Comparison of ENCODE assay signal across 27 mouse cellular contexts in genomic region chr14:120879026-120879425, GRCm38 (mm10). TPM values are rescaled to one million over a fixed set of nuclear protein-coding genes. Genes with fewer than 3 reads are reported as not detected.
DNase-seq lines count a peak whose midpoint lies in the region; ATAC-seq and TF ChIP-seq lines count a peak whose summit lies in the region.
"Had no signal": no experiment of that assay in that cellular context is flagged by ENCODE, and none has a peak within 500 bp of the region (broad histone marks: within the 10 kb centered on the region; RNA-seq: fewer than 3 reads in every experiment).

No protein-coding gene starts in this region.

- 90% methylated on average over 2 of the region's 2 CpGs for WGBS in forebrain, embryonic 10.5 days
- 100% methylated on average over 2 of the region's 2 CpGs for WGBS in forebrain, postnatal 0 days
- 81% methylated on average over 2 of the region's 2 CpGs for WGBS in heart, embryonic 13.5 days
- WGBS in midbrain, embryonic 12.5 days, result 85% methylated on average over 2 of the region's 2 CpGs
- WGBS in midbrain, postnatal 0 days, result 86% methylated on average over 2 of the region's 2 CpGs
- 86% methylated on average over 2 of the region's 2 CpGs for WGBS in liver, embryonic 12.5 days (ENCODE audit: insufficient replicate concordance)

- ATAC-seq in forebrain, postnatal 0 days, result no peak
- ATAC-seq in heart, embryonic 13.5 days (ENCODE audit: extremely low read depth, insufficient number of reproducible peaks, low FRiP score, low TSS enrichment), result no peak
- ATAC-seq in midbrain, embryonic 12.5 days (ENCODE audit: low FRiP score, low read depth), result no peak
- no peak for ATAC-seq in midbrain, postnatal 0 days (ENCODE audit: low FRiP score)
- no peak for ATAC-seq in liver, embryonic 12.5 days
- ATAC-seq: forebrain, embryonic 15.5 days; hindbrain, postnatal 0 days; inflammation-experienced regulatory T-cells, adult 6 months; intestine, embryonic 16.5 days; Patski had no signal

- no peaks in the 10 kb centered on the region for H3K9me3 ChIP-seq in forebrain, embryonic 10.5 days
- no peaks in the 10 kb centered on the region for H3K9me3 ChIP-seq in forebrain, postnatal 0 days (ENCODE audit: low read length)
- no peaks in the 10 kb centered on the region for H3K9me3 ChIP-seq in heart, embryonic 13.5 days
- no peaks in the 10 kb centered on the region for H3K9me3 ChIP-seq in midbrain, embryonic 12.5 days
- no peaks in the 10 kb centered on the region for H3K9me3 ChIP-seq in midbrain, postnatal 0 days (ENCODE audit: low read length)
- H3K9me3 ChIP-seq in liver, embryonic 12.5 days (replicated peaks), result no peaks in the 10 kb centered on the region
- H3K9me3 ChIP-seq: embryonic facial prominence, embryonic 12.5 days; embryonic facial prominence, embryonic 15.5 days; forebrain, embryonic 12.5 days; forebrain, embryonic 15.5 days; heart, embryonic 15.5 days; hindbrain, embryonic 13.5 days had no signal

- H3K9ac ChIP-seq in forebrain, postnatal 0 days, result no peak overlapping the region
- no peak overlapping the region for H3K9ac ChIP-seq in heart, embryonic 13.5 days
- H3K9ac ChIP-seq in midbrain, embryonic 12.5 days (replicated peaks), result no peak overlapping the region
- H3K9ac ChIP-seq in midbrain, postnatal 0 days (replicated peaks; ENCODE audit: low read length, poor library complexity, severe bottlenecking), result no peak overlapping the region
- no peak overlapping the region for H3K9ac ChIP-seq in liver, embryonic 12.5 days
- H3K9ac ChIP-seq: embryonic facial prominence, embryonic 12.5 days; embryonic facial prominence, embryonic 15.5 days; forebrain, embryonic 12.5 days; forebrain, embryonic 15.5 days; heart, embryonic 15.5 days; hindbrain, embryonic 13.5 days had no signal

- H3K27ac ChIP-seq in forebrain, embryonic 10.5 days, result peak overlapping the region; percentile 79
- no peak overlapping the region for H3K27ac ChIP-seq in forebrain, postnatal 0 days (ENCODE audit: low read depth, low read length)
- H3K27ac ChIP-seq in heart, embryonic 13.5 days (replicated peaks), result 0 out of 2 replicates have a peak overlapping the region, but pooled peaks have one; percentile 8
- H3K27ac ChIP-seq in midbrain, embryonic 12.5 days (replicated peaks), result 0 out of 2 replicates have a peak overlapping the region, but pooled peaks have one; percentile 54
- no peak overlapping the region for H3K27ac ChIP-seq in midbrain, postnatal 0 days (ENCODE audit: low read depth, low read length)
- H3K27ac ChIP-seq in liver, embryonic 12.5 days, result no peak overlapping the region
- H3K27ac ChIP-seq: embryonic facial prominence, embryonic 12.5 days; embryonic facial prominence, embryonic 15.5 days; forebrain, embryonic 15.5 days; gastrocnemius, adult 2 months; heart, embryonic 15.5 days; hindbrain, embryonic 13.5 days; hindbrain, postnatal 0 days had no signal

- intact Hi-C loops in heart, postnatal 10 days (cut with DNase I), result no loop called here

- no peak overlapping the region for H3K4me3 ChIP-seq in forebrain, embryonic 10.5 days
- no peak overlapping the region for H3K4me3 ChIP-seq in forebrain, postnatal 0 days (ENCODE audit: low read depth, low read length)
- H3K4me3 ChIP-seq in heart, embryonic 13.5 days, result no peak overlapping the region
- no peak overlapping the region for H3K4me3 ChIP-seq in midbrain, embryonic 12.5 days
- H3K4me3 ChIP-seq in midbrain, postnatal 0 days (ENCODE audit: low read depth, low read length), result no peak overlapping the region
- no peak overlapping the region for H3K4me3 ChIP-seq in liver, embryonic 12.5 days
- H3K4me3 ChIP-seq: embryonic facial prominence, embryonic 12.5 days; embryonic facial prominence, embryonic 15.5 days; forebrain, embryonic 12.5 days; forebrain, embryonic 15.5 days; gastrocnemius, adult 2 months; heart, embryonic 15.5 days; hindbrain, embryonic 13.5 days had no signal

- no peak for TF ChIP-seq CTCF in forebrain, postnatal 0 days (IDR thresholded peaks at IDR 0.05; ENCODE audit: low read depth)
- no peak for TF ChIP-seq CTCF in midbrain, postnatal 0 days (IDR thresholded peaks at IDR 0.05)

- H3K36me3 ChIP-seq in forebrain, embryonic 10.5 days (replicated peaks), result no peaks in the 10 kb centered on the region
- no peaks in the 10 kb centered on the region for H3K36me3 ChIP-seq in forebrain, postnatal 0 days (ENCODE audit: insufficient read depth)
- no peaks in the 10 kb centered on the region for H3K36me3 ChIP-seq in heart, embryonic 13.5 days
- no peaks in the 10 kb centered on the region for H3K36me3 ChIP-seq in midbrain, embryonic 12.5 days
- H3K36me3 ChIP-seq in midbrain, postnatal 0 days (ENCODE audit: insufficient read depth, low read length), result no peaks in the 10 kb centered on the region
- no peaks in the 10 kb centered on the region for H3K36me3 ChIP-seq in liver, embryonic 12.5 days
- H3K36me3 ChIP-seq: embryonic facial prominence, embryonic 12.5 days; embryonic facial prominence, embryonic 15.5 days; forebrain, embryonic 12.5 days; forebrain, embryonic 15.5 days; heart, embryonic 15.5 days; hindbrain, embryonic 13.5 days had no signal

- H3K27me3 ChIP-seq in forebrain, embryonic 10.5 days (ENCODE audit: poor library complexity, severe bottlenecking), result no peaks in the 10 kb centered on the region
- H3K27me3 ChIP-seq in forebrain, postnatal 0 days (ENCODE audit: insufficient read depth, low read length), result no peaks in the 10 kb centered on the region
- H3K27me3 ChIP-seq in heart, embryonic 13.5 days (replicated peaks), result no peaks in the 10 kb centered on the region
- H3K27me3 ChIP-seq in midbrain, embryonic 12.5 days, result no peaks in the 10 kb centered on the region; the same call in 1 of the 2 replicates
- no peaks in the 10 kb centered on the region for H3K27me3 ChIP-seq in midbrain, postnatal 0 days (ENCODE audit: insufficient read depth, low read length)
- H3K27me3 ChIP-seq in liver, embryonic 12.5 days (replicated peaks), result no peaks in the 10 kb centered on the region
- H3K27me3 ChIP-seq: embryonic facial prominence, embryonic 12.5 days; embryonic facial prominence, embryonic 15.5 days; forebrain, embryonic 12.5 days; forebrain, embryonic 15.5 days; heart, embryonic 15.5 days; hindbrain, embryonic 13.5 days; Patski had no signal

- peaks cover 22% of the 10 kb centered on the region for H3K4me1 ChIP-seq in forebrain, embryonic 10.5 days
- no peaks in the 10 kb centered on the region for H3K4me1 ChIP-seq in forebrain, postnatal 0 days (ENCODE audit: insufficient read depth)
- peaks cover 27% of the 10 kb centered on the region for H3K4me1 ChIP-seq in heart, embryonic 13.5 days
- peaks cover 8% of the 10 kb centered on the region for H3K4me1 ChIP-seq in midbrain, embryonic 12.5 days
- H3K4me1 ChIP-seq in midbrain, postnatal 0 days (ENCODE audit: insufficient read depth, low read length), result no peaks in the 10 kb centered on the region
- peaks cover 15% of the 10 kb centered on the region; the same call in 1 of the 2 replicates for H3K4me1 ChIP-seq in liver, embryonic 12.5 days
- H3K4me1 ChIP-seq: embryonic facial prominence, embryonic 12.5 days; embryonic facial prominence, embryonic 15.5 days; forebrain, embryonic 15.5 days; hindbrain, embryonic 13.5 days had no signal

- no peak for DNase-seq in forebrain, embryonic 10.5 days (ENCODE audit: extremely low spot score, low spot score)
- no peak for DNase-seq in forebrain, postnatal 0 days
- no peak for DNase-seq in heart, postnatal 10 days
- DNase-seq in midbrain, postnatal 0 days (ENCODE audit: low spot score), result no peak
- DNase-seq: adrenal gland, postnatal 10 days; adrenal gland, postnatal 36 days; cerebellum, adult 18-20 months; cerebellum, adult 9-10 months; cerebellum, postnatal 14 days; gastrocnemius, adult 2 months; gastrocnemius, postnatal 14 days; heart, adult 18-20 months; heart, postnatal 14 days had no signal

- H3K4me2 ChIP-seq in forebrain, postnatal 0 days (ENCODE audit: low read depth), result no peak overlapping the region
- H3K4me2 ChIP-seq in heart, embryonic 13.5 days, result no peak overlapping the region
- no peak overlapping the region for H3K4me2 ChIP-seq in midbrain, embryonic 12.5 days (replicated peaks)
- no peak overlapping the region for H3K4me2 ChIP-seq in midbrain, postnatal 0 days (ENCODE audit: low read depth, low read length, poor library complexity, severe bottlenecking)
- H3K4me2 ChIP-seq in liver, embryonic 12.5 days, result no peak overlapping the region
- H3K4me2 ChIP-seq: embryonic facial prominence, embryonic 12.5 days; embryonic facial prominence, embryonic 15.5 days; forebrain, embryonic 12.5 days; forebrain, embryonic 15.5 days; heart, embryonic 11.5 days; heart, embryonic 15.5 days; hindbrain, embryonic 13.5 days had no signal

RNA-seq across cellular contexts. Expression of gene Ipo5, which starts 32.0 kb away (rescaled TPM):
- polyA plus RNA-seq in forebrain, embryonic 10.5 days (2016; fragmentation: Nextera tagmentation; extraction: Ambion mirVana), result 187 and 188 TPM in 2 replicates
- total RNA-seq in forebrain, postnatal 0 days (2014; rRNA removed), result 102 and 106 TPM in 2 replicates
- 56.2 and 58.1 TPM in 2 replicates for polyA plus RNA-seq in forebrain, postnatal 0 days (2015; fragmentation: Nextera tagmentation; extraction: Ambion mirVana)
- polyA plus RNA-seq in heart, embryonic 13.5 days (2015; fragmentation: Nextera tagmentation; extraction: Ambion mirVana), result 73.2 and 74.7 TPM in 2 replicates
- 100 to 1,000 TPM in 1 of 2 experiments, 10 to 100 TPM in 1; 97.4 to 102 TPM for total RNA-seq in heart, postnatal 10 days (2021)
- 112 and 113 TPM in 2 replicates for polyA plus RNA-seq in midbrain, embryonic 12.5 days (2016; fragmentation: Nextera tagmentation; extraction: Ambion mirVana)
- 65.4 and 82.6 TPM in 2 replicates for total RNA-seq in midbrain, postnatal 0 days (2014; rRNA removed)
- polyA plus RNA-seq in midbrain, postnatal 0 days (2015; fragmentation: Nextera tagmentation; extraction: Ambion mirVana), result 43.0 and 46.5 TPM in 2 replicates
- 83.2 and 87.3 TPM in 2 replicates for polyA plus RNA-seq in liver, embryonic 12.5 days (2016; fragmentation: Nextera tagmentation; extraction: Ambion mirVana)

Comparison
In these comparisons a context has a peak if more than half of its experiments do, and no peak if none do; other contexts are left out.
1. H3K27ac ChIP-seq: peak in forebrain, embryonic 10.5 days (single experiment), heart, embryonic 13.5 days (single experiment) and midbrain, embryonic 12.5 days (single experiment); none in forebrain, postnatal 0 days (single experiment), midbrain, postnatal 0 days (single experiment) and liver, embryonic 12.5 days (single experiment).